Mouse (Mus musculus): ENCODE measurements around the gene Prkcd.

DNA sequence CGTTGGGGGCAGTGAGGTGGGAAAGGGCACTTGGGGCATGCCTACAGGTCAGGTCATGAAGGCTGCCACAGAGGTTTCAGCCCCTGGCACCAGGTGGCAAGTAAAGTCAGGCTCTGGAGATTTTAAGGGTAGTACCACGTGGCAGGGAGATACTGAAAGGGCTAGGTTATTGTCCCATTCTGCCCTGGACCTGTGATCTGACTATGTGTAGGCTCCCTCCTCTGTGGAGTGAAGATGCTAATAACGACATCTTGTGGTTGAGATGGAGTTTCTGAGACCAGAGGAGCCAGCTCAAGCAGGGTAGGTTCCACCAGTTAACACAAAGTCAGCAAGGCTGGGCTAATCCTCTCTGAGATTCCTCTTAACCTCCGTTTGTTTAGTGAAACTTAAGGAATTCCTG, 3.8 kb upstream of the Prkcd start:
- TF ChIP-seq CTCF (IDR thresholded peaks at IDR 0.05; ENCODE audit: borderline replicate concordance, control insufficient read depth, extremely low read depth, insufficient read depth, low read length, poor library complexity) (no peak), POLR2A (IDR thresholded peaks at IDR 0.05; ENCODE audit: control insufficient read depth, extremely low read depth, insufficient read depth, low read length, poor library complexity) (no peak)

Data from thymus, adult 2 months (tissue).